Mouse (Mus musculus) left cerebral cortex, postnatal 36 days (tissue): ENCODE results near the gene Dnmt3c. TPM values are rescaled to one million over a fixed set of nuclear protein-coding genes. Genes with fewer than 3 reads are reported as not detected.

Source experiments
- total RNA-seq, 2 experiments: library from RNA; stranded (reverse); gene quantifications; 2 replicates each; pipeline ENCODE4 v1.2.3; 2021

Gene Dnmt3c
- total RNA-seq, 2 experiments from 2014 or later, result not detected

Other genes with a start within 250 kb of the Dnmt3c start
- gene 4930404H24Rik, start 203.9 kb upstream of the Dnmt3c start, total RNA-seq, result not detected
- gene Nol4l, start 166.7 kb upstream of the Dnmt3c start, total RNA-seq, result 10 to 100 TPM; 46.4 to 50.2 TPM
- gene Commd7, start 63.9 kb upstream of the Dnmt3c start, total RNA-seq, result 10 to 100 TPM; 27.6 to 32.0 TPM
- 1 to 10 TPM in 1 of 2 experiments, under 1 TPM in 1; 0.86 to 1.4 TPM for gene Dnmt3b, start 47.2 kb upstream of the Dnmt3c start, total RNA-seq
- gene Mapre1, start 44.6 kb downstream of the Dnmt3c start, total RNA-seq, result 10 to 100 TPM; 75.0 to 88.2 TPM
- under 1 TPM in 1 of 2 experiments, not detected in 1; 0.11 TPM for gene Efcab8, start 83.3 kb downstream of the Dnmt3c start, total RNA-seq
- not detected for gene Sun5, start 174.4 kb downstream of the Dnmt3c start, total RNA-seq
- not detected for gene Bpifb2, start 178.4 kb downstream of the Dnmt3c start, total RNA-seq
- gene Bpifb6, start 203.7 kb downstream of the Dnmt3c start, total RNA-seq, result not detected
- gene Bpifb3, start 221.6 kb downstream of the Dnmt3c start, total RNA-seq, result not detected
- gene Bpifb4, start 241.6 kb downstream of the Dnmt3c start, total RNA-seq, result not detected